Mouse (Mus musculus) CD4-positive, CD25-positive, alpha-beta regulatory T cell, adult 9 weeks (primary cell): Measurements from ENCODE around the gene Gria2. TPM values are rescaled to one million over a fixed set of nuclear protein-coding genes. Genes with fewer than 3 reads are reported as not detected.

ENCODE experiments used
- polyA plus RNA-seq: library from polyadenylated mRNA; unstranded; fragments of 100-300 nt; shearing (Covaris generic); gene quantifications from one replicate; pipeline ENCODE4 v1.2.1, GENCODE M21; 2017

The Gria2 gene
- polyA plus RNA-seq = not detected

DNA sequence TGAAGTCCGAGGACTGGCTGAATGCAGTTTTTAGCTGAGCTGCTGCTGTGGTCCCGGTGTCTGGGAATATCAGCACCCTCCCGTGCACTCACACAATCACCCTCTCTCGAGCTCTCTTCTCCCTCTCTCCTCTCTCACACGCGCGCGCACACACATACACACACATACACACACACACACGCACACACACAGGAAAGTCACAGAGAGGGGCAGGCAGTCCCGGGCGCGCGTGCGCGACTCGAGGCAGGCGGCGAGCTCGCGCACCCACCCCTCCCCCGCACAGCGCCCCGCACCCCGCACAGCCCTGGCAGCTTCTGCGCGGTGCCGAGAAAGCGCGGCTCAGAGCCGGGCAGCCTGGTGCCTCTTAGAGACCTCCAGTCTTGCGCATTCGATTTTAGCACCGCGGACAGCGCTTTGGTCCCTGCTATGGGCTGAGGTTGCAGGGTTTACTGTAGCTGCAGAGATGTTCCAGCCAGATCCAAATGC is at the start of gene Gria2:
Gria2 (minus strand) TSS at position 240 of the 486 bp plus-strand sequence.

Other genes starting within 250 kb of the Gria2 start
- gene Glrb, start 110.8 kb upstream of the Gria2 start, polyA plus RNA-seq = not detected
- gene Pdgfc, start 233.6 kb upstream of the Gria2 start, polyA plus RNA-seq = not detected